In the genomic region with DNA sequence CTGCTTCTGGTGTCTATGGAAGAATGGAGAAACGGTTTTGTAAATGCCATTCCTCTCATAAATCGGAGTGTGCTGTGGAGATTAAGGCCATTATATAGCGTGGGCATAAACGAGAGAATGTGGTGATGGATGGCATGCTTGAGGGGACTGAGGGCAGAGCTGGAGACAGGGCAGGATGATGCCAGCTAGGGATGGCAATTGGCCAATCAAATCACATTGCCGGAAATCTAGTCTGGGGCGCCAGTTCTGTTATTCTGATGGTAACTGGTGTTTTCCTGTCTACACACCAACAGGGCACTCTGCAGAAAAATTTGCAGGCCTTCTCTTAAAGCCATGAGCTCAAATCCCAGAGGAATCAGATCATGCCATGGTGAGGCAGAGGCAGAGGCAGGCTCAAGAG, we compare ENCODE assay signal across 19 mouse cellular contexts.
DNase-seq lines count a peak whose midpoint lies in the region; ATAC-seq lines count a peak whose summit lies in the region.
"Had no signal": no experiment of that assay in that cellular context is flagged by ENCODE, and none has a peak within 500 bp of the region (broad histone marks: within the 10 kb centered on the region; RNA-seq: fewer than 3 reads in every experiment).

No protein-coding gene starts in this region.

- H3K4me1 ChIP-seq in megakaryocyte, embryonic 14.5 days: no peaks in the 10 kb centered on the region
- H3K4me1 ChIP-seq: embryonic facial prominence, embryonic 13.5 days; embryonic facial prominence, embryonic 15.5 days had no signal

- H3K27me3 ChIP-seq in megakaryocyte, embryonic 14.5 days (replicated peaks): no peaks in the 10 kb centered on the region
- H3K27me3 ChIP-seq: embryonic facial prominence, embryonic 13.5 days; embryonic facial prominence, embryonic 15.5 days; forebrain, embryonic 12.5 days had no signal

- no peak for ATAC-seq in megakaryocyte, adult 5-6 weeks (ENCODE audit: poor library complexity, severe bottlenecking)
- ATAC-seq: forebrain, embryonic 14.5 days; forebrain, embryonic 16.5 days had no signal

- H3K9me3 ChIP-seq in megakaryocyte, embryonic 14.5 days: peaks cover 63% of the 10 kb centered on the region
- H3K9me3 ChIP-seq: embryonic facial prominence, embryonic 13.5 days; embryonic facial prominence, embryonic 15.5 days; forebrain, embryonic 10.5 days; forebrain, embryonic 12.5 days had no signal

- DNase-seq in cerebellum, postnatal 14 days: peak; percentile 60 to 72
- DNase-seq in cerebellum, adult 9-10 months: no peak
- DNase-seq: adrenal gland, adult 2 months; adrenal gland, postnatal 10 days; adrenal gland, postnatal 25 days; cerebellum, adult 11 months; cerebellum, adult 18-20 months; cerebellum, adult 9-11 months; cerebellum, postnatal 36 days; embryo, embryonic 11 days had no signal

- no peaks in the 10 kb centered on the region for H3K36me3 ChIP-seq in megakaryocyte, embryonic 14.5 days (replicated peaks; ENCODE audit: low read length)
- H3K36me3 ChIP-seq: embryonic facial prominence, embryonic 15.5 days had no signal

- peak overlapping the region; percentile 38 for H3K4me3 ChIP-seq in megakaryocyte, embryonic 14.5 days (replicated peaks)
- H3K4me3 ChIP-seq: embryonic facial prominence, embryonic 13.5 days; embryonic facial prominence, embryonic 15.5 days; erythroblast, embryonic 14.5 days; forebrain, embryonic 10.5 days; forebrain, embryonic 12.5 days had no signal
